Mouse (Mus musculus) midbrain, embryonic 12.5 days (tissue): ENCODE measurements at regions not wholly inside any gene's neighbourhood (a gene's known extent, or its start where the extent isn't known, plus 50 kb on each side); places are given as distances from the start of the nearest gene placed in this dataset.
A peak's percentile ranks its signal among the peaks of the same experiment; 100 is the strongest.

Source experiments
- ATAC-seq: fragments of 200-750 bp; cut with Nextera tagmentation; 2 replicates; pipeline ENCODE4 v1.8.0; 2017; ENCODE audit warnings: low read depth, moderate TSS enrichment, moderate library complexity; ENCODE audit not compliant: low FRiP score
- H3K27ac ChIP-seq: fragments of 300-500 bp; sonication (generic); replicated peaks from 2 replicates; pipeline ENCODE4 v1.5.1; 2016; ENCODE audit warnings: mild to moderate bottlenecking
- H3K27me3 ChIP-seq: fragments of 300-500 bp; sonication (generic); 2 replicates; pipeline ENCODE4 v1.6.1; 2016; ENCODE audit warnings: mild to moderate bottlenecking
- H3K36me3 ChIP-seq: fragments of 300-500 bp; sonication (generic); 2 replicates; pipeline ENCODE4 v1.6.1; 2016
- H3K4me1 ChIP-seq: fragments of 300-500 bp; sonication (generic); 2 replicates; pipeline ENCODE4 v1.6.1; 2016
- H3K4me2 ChIP-seq: fragments of 300-500 bp; sonication (generic); replicated peaks from 2 replicates; pipeline ENCODE4 v1.6.1; 2016; ENCODE audit warnings: mild to moderate bottlenecking, moderate library complexity
- H3K4me3 ChIP-seq: fragments of 300-500 bp; sonication (generic); 2 replicates; pipeline ENCODE4 v1.5.1; 2016; ENCODE audit warnings: mild to moderate bottlenecking
- H3K9ac ChIP-seq: fragments of 300-500 bp; sonication (generic); replicated peaks from 2 replicates; pipeline ENCODE4 v1.6.1; 2016; ENCODE audit warnings: mild to moderate bottlenecking, moderate library complexity
- H3K9me3 ChIP-seq: fragments of 300-500 bp; sonication (generic); 2 replicates; pipeline ENCODE4 v1.6.1; 2016; ENCODE audit warnings: mild to moderate bottlenecking
- WGBS: fragments of 180-500 bp; shearing (Covaris S2); methylation state at CpG from one replicate; pipeline ENCODE4 v1.1.7; 2016; 5-methylcytosine and 5-hydroxymethylcytosine counted together

- no peaks in the 10 kb centered on the region for H3K4me1 ChIP-seq
- no peak overlapping the region for H3K4me2 ChIP-seq
- H3K4me3 ChIP-seq = no peak overlapping the region
- no peak for ATAC-seq
- 70% methylated on average over 2 of the region's 2 CpGs for WGBS
- H3K27me3 ChIP-seq = no peaks in the 10 kb centered on the region
- no peaks in the 10 kb centered on the region for H3K9me3 ChIP-seq
- no peak overlapping the region for H3K9ac ChIP-seq
- H3K27ac ChIP-seq = no peak overlapping the region
- H3K36me3 ChIP-seq = no peaks in the 10 kb centered on the region
Observed at GRCm38 (mm10) chr6:73401059-73401458, 68.4 kb downstream of the 4931417E11Rik start.

- Histone ChIP-seq H3K36me3 (no peaks in the 10 kb centered on the region), H3K9me3 (no peaks in the 10 kb centered on the region), H3K4me3 (no peak overlapping the region), H3K9ac (no peak overlapping the region), H3K27me3 (no peaks in the 10 kb centered on the region), H3K4me1 (no peaks in the 10 kb centered on the region), H3K27ac (no peak overlapping the region), H3K4me2 (no peak overlapping the region)
- ATAC-seq = no peak
- WGBS = 81% methylated on average over 6 of the region's 6 CpGs
Observed at GRCm38 (mm10) chr6:73389301-73389700, 80.2 kb downstream of the 4931417E11Rik start.

DNA sequence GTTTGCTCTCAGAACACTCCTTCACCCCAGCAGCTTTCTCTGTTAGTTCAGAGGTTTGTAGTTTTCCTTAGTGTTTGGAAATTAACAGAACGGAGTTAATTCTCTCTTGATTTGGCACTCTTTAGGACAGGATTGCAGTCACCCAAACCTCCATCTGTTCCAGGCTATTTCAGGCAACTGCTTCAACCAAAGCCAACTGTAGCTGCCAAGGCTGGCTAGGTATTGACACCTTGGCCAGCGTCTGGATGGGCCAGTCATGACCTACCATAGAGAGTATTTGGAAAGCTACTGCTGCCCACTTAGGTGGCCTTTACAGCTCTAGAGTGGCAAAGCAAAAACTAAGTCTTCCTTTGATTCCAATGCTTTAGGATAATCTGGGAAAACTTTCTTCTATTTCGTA, 83.2 kb downstream of the 4931417E11Rik start:
- Histone ChIP-seq H3K9ac (no peak overlapping the region), H3K4me1 (no peaks in the 10 kb centered on the region), H3K27ac (no peak overlapping the region), H3K4me2 (no peak overlapping the region), H3K36me3 (no peaks in the 10 kb centered on the region), H3K27me3 (no peaks in the 10 kb centered on the region), H3K4me3 (no peak overlapping the region), H3K9me3 (no peaks in the 10 kb centered on the region)
- no peak for ATAC-seq
- WGBS = 95% methylated on average over 3 of the region's 3 CpGs

GRCm38 (mm10) chr6:73379825-73380224, 89.6 kb downstream of the 4931417E11Rik start:
- 0 out of 2 replicates have a peak, but pooled peaks cover 3% of the 10 kb centered on the region for H3K9me3 ChIP-seq
- no peak overlapping the region for H3K27ac ChIP-seq
- no peak for ATAC-seq
- WGBS = 90% methylated on average over 5 of the region's 5 CpGs
- no peak overlapping the region for H3K4me2 ChIP-seq
- no peak overlapping the region for H3K9ac ChIP-seq
- no peak overlapping the region for H3K4me3 ChIP-seq
- H3K4me1 ChIP-seq = no peaks in the 10 kb centered on the region
- H3K36me3 ChIP-seq = no peaks in the 10 kb centered on the region
- H3K27me3 ChIP-seq = no peaks in the 10 kb centered on the region

GRCm38 (mm10) chr6:73377884-73378283, 91.6 kb downstream of the 4931417E11Rik start:
- 90% methylated on average over 8 of the region's 8 CpGs for WGBS
- Histone ChIP-seq H3K9me3 (0 out of 2 replicates have a peak, but pooled peaks cover 3% of the 10 kb centered on the region), H3K4me1 (no peaks in the 10 kb centered on the region), H3K4me3 (no peak overlapping the region), H3K27ac (no peak overlapping the region), H3K9ac (no peak overlapping the region), H3K36me3 (no peaks in the 10 kb centered on the region), H3K4me2 (no peak overlapping the region), H3K27me3 (no peaks in the 10 kb centered on the region)
- no peak for ATAC-seq

- Histone ChIP-seq H3K9me3 (0 out of 2 replicates have a peak, but pooled peaks cover 3% of the 10 kb centered on the region), H3K4me1 (no peaks in the 10 kb centered on the region), H3K36me3 (no peaks in the 10 kb centered on the region), H3K27me3 (no peaks in the 10 kb centered on the region), H3K4me2 (no peak overlapping the region), H3K9ac (no peak overlapping the region), H3K4me3 (no peak overlapping the region), H3K27ac (no peak overlapping the region)
- 96% methylated on average over 11 of the region's 11 CpGs for WGBS
- ATAC-seq = no peak
Observed at GRCm38 (mm10) chr6:73376291-73376690, 93.2 kb downstream of the 4931417E11Rik start.

GRCm38 (mm10) chr6:73372901-73373300, 96.6 kb downstream of the 4931417E11Rik start:
- Histone ChIP-seq H3K27me3 (peaks cover 12% of the 10 kb centered on the region), H3K4me1 (peaks cover 8% of the 10 kb centered on the region; the same call in 1 of the 2 replicates), H3K36me3 (no peaks in the 10 kb centered on the region), H3K9ac (no peak overlapping the region), H3K4me2 (no peak overlapping the region), H3K9me3 (0 out of 2 replicates have a peak, but pooled peaks cover 3% of the 10 kb centered on the region), H3K27ac (no peak overlapping the region), H3K4me3 (no peak overlapping the region)
- no peak for ATAC-seq
- 76% methylated on average over 5 of the region's 5 CpGs for WGBS

- Histone ChIP-seq H3K4me2 (no peak overlapping the region), H3K36me3 (no peaks in the 10 kb centered on the region), H3K9ac (no peak overlapping the region), H3K27me3 (peaks cover 12% of the 10 kb centered on the region), H3K9me3 (0 out of 2 replicates have a peak, but pooled peaks cover 3% of the 10 kb centered on the region), H3K4me1 (peaks cover 8% of the 10 kb centered on the region; the same call in 1 of the 2 replicates), H3K4me3 (no peak overlapping the region), H3K27ac (no peak overlapping the region)
- no peak for ATAC-seq
- WGBS = 89% methylated on average over 5 of the region's 5 CpGs
Observed at GRCm38 (mm10) chr6:73371866-73372265, 97.6 kb downstream of the 4931417E11Rik start.

- peaks cover 8% of the 10 kb centered on the region; the same call in 1 of the 2 replicates for H3K4me1 ChIP-seq
- no peaks in the 10 kb centered on the region for H3K9me3 ChIP-seq
- no peak overlapping the region for H3K4me3 ChIP-seq
- no peaks in the 10 kb centered on the region for H3K36me3 ChIP-seq
- ATAC-seq = no peak
- H3K4me2 ChIP-seq = no peak overlapping the region
- peaks cover 15% of the 10 kb centered on the region for H3K27me3 ChIP-seq
- WGBS = 88% methylated on average over 4 of the region's 4 CpGs
- no peak overlapping the region for H3K9ac ChIP-seq
- no peak overlapping the region for H3K27ac ChIP-seq
Observed at GRCm38 (mm10) chr6:73370901-73371300, 98.6 kb downstream of the 4931417E11Rik start.

DNA sequence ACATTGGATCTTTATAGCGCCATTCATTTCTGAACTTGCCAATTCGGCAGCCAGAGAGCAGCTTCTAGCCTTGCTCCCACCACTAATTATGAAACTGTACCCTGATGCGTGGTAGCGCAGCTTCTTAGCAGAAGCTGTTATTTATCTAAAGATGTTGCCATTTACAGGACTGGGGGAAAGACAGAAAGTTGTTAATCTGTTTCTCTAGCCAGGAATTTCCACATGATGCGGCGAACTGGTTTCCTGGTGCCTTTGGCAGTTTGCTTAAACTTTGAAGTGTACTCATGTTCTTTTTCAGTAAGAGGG, 100.7 kb downstream of the 4931417E11Rik start:
- H3K27ac ChIP-seq = no peak overlapping the region
- ATAC-seq = no peak
- peaks cover 15% of the 10 kb centered on the region for H3K27me3 ChIP-seq
- H3K36me3 ChIP-seq = no peaks in the 10 kb centered on the region
- WGBS = 21% methylated on average over 6 of the region's 6 CpGs
- no peak overlapping the region for H3K9ac ChIP-seq
- H3K9me3 ChIP-seq = no peaks in the 10 kb centered on the region
- peak overlapping the region; percentile 41 for H3K4me2 ChIP-seq
- no peak overlapping the region for H3K4me3 ChIP-seq
- peaks cover 8% of the 10 kb centered on the region; the same call in 1 of the 2 replicates for H3K4me1 ChIP-seq

DNA sequence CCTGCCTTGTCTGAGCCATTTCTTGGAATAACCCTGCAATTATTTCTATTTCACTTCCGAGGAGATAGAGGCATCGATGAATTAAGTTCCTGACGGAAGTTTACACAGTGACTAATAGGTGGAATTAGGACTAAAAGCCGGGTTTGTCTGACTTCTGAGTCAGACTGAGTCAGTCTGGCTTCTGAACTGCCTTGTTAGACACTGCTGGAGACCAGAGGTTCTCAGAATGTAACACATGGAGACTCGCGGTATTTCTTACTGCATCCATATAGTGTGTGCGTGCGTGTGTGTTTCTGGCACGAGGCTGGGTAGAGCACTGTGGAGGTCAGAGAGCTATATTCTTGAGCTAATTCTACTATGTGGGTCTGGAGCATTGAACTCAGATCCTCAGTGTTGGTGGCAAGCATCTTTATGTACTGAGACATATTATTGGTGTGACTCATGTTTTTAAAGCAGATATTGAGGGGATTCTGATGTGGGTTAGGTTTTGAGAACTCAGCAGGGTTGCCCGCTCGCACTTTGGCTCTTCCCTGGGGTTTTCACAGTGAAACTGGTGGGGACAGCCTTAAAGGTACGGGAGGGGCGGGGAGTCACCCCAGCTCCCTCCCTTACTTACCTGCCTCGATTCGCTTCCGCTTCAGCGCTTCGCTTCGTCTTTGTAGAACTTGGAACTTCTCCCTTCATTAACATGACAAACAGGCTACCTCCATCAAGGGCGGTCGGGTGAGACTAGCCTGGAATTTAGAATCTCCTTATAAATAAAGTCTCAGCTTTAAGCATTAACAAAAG, 101.2 kb downstream of the 4931417E11Rik start:
- peak overlapping the region; percentile 41 for H3K4me2 ChIP-seq
- H3K9ac ChIP-seq = no peak overlapping the region
- H3K4me1 ChIP-seq = peaks cover 8% of the 10 kb centered on the region; the same call in 1 of the 2 replicates
- no peaks in the 10 kb centered on the region for H3K36me3 ChIP-seq
- peaks cover 15% of the 10 kb centered on the region for H3K27me3 ChIP-seq
- WGBS = 12% methylated on average over 21 of the region's 21 CpGs
- peak; percentile 38; the same call in 1 of the 2 replicates for ATAC-seq
- no peaks in the 10 kb centered on the region for H3K9me3 ChIP-seq
- no peak overlapping the region for H3K4me3 ChIP-seq
- H3K27ac ChIP-seq = no peak overlapping the region

DNA sequence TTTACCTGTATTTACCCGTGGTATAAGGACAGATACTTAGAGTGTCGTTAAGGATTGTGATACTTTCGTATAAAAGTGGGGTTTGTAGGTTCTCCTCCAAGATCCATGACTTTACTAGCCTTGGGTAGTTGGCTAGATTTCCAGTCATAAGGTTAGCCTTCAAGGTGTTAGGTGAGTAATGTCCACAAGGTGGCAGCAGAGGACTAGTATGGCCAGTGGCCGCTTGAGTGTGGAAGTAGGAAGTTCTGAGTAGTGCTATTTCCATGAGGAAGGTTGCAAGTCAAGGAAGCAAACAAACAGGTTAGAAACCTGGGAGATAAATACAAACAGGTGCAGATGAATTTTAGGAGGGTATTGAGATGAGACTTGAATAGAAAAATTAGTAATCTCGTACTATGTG, 101.9 kb downstream of the 4931417E11Rik start:
- WGBS = 5% methylated on average over 5 of the region's 5 CpGs
- no peak overlapping the region for H3K9ac ChIP-seq
- ATAC-seq = peak; percentile 70
- no peak overlapping the region for H3K4me3 ChIP-seq
- no peak overlapping the region for H3K4me2 ChIP-seq
- no peak overlapping the region for H3K27ac ChIP-seq
- no peaks in the 10 kb centered on the region for H3K9me3 ChIP-seq
- H3K4me1 ChIP-seq = peaks cover 8% of the 10 kb centered on the region; the same call in 1 of the 2 replicates
- H3K27me3 ChIP-seq = peaks cover 15% of the 10 kb centered on the region
- no peaks in the 10 kb centered on the region for H3K36me3 ChIP-seq
